Mouse (Mus musculus) embryonic facial prominence, embryonic 14.5 days (tissue): ENCODE results near the gene Phf23. TPM values are rescaled to one million over a fixed set of nuclear protein-coding genes. Genes with fewer than 3 reads are reported as not detected.

Source experiments
- ATAC-seq: fragments of 200-750 bp; cut with Nextera tagmentation; 2 replicates; pipeline ENCODE4 v1.8.0; 2017; ENCODE audit warnings: low read depth, moderate number of reproducible peaks, moderate TSS enrichment
- DNase-seq: peaks from one replicate; pipeline ENCODE4 v3.0.0-alpha.2; 2015; ENCODE audit warnings: low spot score
- H3K27ac ChIP-seq: fragments of 300-500 bp; sonication (generic); replicated peaks from 2 replicates; pipeline ENCODE4 v1.5.1; 2014; ENCODE audit warnings: low read depth, mild to moderate bottlenecking, low read length, moderate library complexity
- H3K27me3 ChIP-seq: fragments of 300-500 bp; sonication (generic); replicated peaks from 2 replicates; pipeline ENCODE4 v1.6.1; 2014; ENCODE audit warnings: low read length; ENCODE audit not compliant: control insufficient read depth, insufficient read depth
- H3K36me3 ChIP-seq: fragments of 300-500 bp; sonication (generic); 2 replicates; pipeline ENCODE4 v1.6.1; 2014; ENCODE audit warnings: low read length, mixed read lengths; ENCODE audit not compliant: control insufficient read depth, insufficient read depth
- H3K4me1 ChIP-seq: fragments of 300-500 bp; sonication (generic); 2 replicates; pipeline ENCODE4 v1.6.1; 2014; ENCODE audit warnings: antibody characterized with exemption, low read length; ENCODE audit not compliant: control insufficient read depth, insufficient read depth
- H3K4me2 ChIP-seq: fragments of 300-500 bp; sonication (generic); 2 replicates; pipeline ENCODE4 v1.6.1; 2014; ENCODE audit warnings: low read depth, mild to moderate bottlenecking, low read length, moderate library complexity, mixed read lengths
- H3K4me3 ChIP-seq: fragments of 300-500 bp; sonication (generic); 2 replicates; pipeline ENCODE4 v1.5.1; 2014; ENCODE audit warnings: low read depth, mild to moderate bottlenecking, low read length
- H3K9ac ChIP-seq: fragments of 300-500 bp; sonication (generic); 2 replicates; pipeline ENCODE4 v1.6.1; 2014; ENCODE audit warnings: low read depth, mild to moderate bottlenecking, low read length, moderate library complexity, mixed read lengths
- H3K9me3 ChIP-seq: fragments of 300-500 bp; sonication (generic); 2 replicates; pipeline ENCODE4 v1.6.1; 2016; ENCODE audit warnings: low read length; ENCODE audit not compliant: control insufficient read depth
- WGBS: fragments of 180-500 bp; shearing (Covaris S2); extraction: QIAGEN DNeasy Blood & Tissue Kit; methylation state at CpG from one replicate; pipeline ENCODE4 v1.1.7; 2014; 5-methylcytosine and 5-hydroxymethylcytosine counted together
- polyA plus RNA-seq: library from polyadenylated mRNA; unstranded; fragments of >200 nt; fragmentation: Nextera tagmentation; extraction: Ambion mirVana; gene quantifications from 2 replicates; pipeline ENCODE4 v1.2.1, GENCODE M21; 2014

Phf23 gene
- polyA plus RNA-seq, 1 experiment from 2014 or later = 49.3 TPM

- ATAC-seq = no peak
- H3K4me3 ChIP-seq = peak overlapping the region; percentile 69
- H3K9ac ChIP-seq = peak overlapping the region; percentile 85
- H3K9me3 ChIP-seq = no peaks in the 10 kb centered on the region
- H3K27me3 ChIP-seq = no peaks in the 10 kb centered on the region
- WGBS = 10% methylated on average over 1 of the region's 2 CpGs
- H3K36me3 ChIP-seq = no peaks in the 10 kb centered on the region
- H3K4me1 ChIP-seq = peaks cover 40% of the 10 kb centered on the region
- DNase-seq = no peak
- peak overlapping the region; percentile 85 for H3K4me2 ChIP-seq
- H3K27ac ChIP-seq = peak overlapping the region; percentile 94
Observed at GRCm38 (mm10) chr11:70019495-70020021, 24.0 kb downstream of the Phf23 start.

DNA sequence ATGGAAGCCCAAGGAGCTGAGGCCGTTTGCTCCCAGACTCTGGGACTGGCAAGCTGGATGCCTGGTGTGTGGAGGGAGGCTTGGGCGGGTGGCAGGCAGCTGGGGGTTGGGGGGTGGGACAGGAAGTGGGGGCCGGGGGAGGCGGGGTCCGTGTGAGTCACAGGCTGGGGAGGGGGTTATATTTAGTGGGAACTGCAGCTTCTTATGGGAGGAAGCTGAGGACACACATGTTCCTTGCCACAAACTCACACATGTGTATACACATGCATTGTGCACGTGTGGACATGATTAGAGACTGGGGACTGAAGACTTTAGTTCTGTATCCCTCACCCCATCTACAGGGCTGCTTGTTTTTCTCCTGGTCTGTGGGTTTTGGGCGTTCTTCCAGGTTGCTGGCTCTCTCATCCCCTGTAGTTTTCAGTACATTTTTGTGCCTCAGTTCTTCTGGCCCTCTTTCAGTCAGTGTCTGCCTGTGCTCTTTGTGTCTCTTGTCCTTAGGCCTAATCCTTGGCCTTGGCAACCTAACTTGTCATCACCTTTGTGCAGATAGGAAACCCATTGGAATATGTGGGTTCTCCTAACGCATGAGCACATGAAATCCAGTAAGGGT is 24.6 kb downstream of the Phf23 start:
- Histone ChIP-seq H3K9ac (peak overlapping the region; percentile 85; the same call in 1 of the 2 replicates), H3K36me3 (no peaks in the 10 kb centered on the region), H3K27ac (peak overlapping the region; percentile 94), H3K4me1 (peaks cover 38% of the 10 kb centered on the region), H3K27me3 (no peaks in the 10 kb centered on the region), H3K4me2 (peak overlapping the region; percentile 85), H3K4me3 (peak overlapping the region; percentile 69), H3K9me3 (no peaks in the 10 kb centered on the region)
- DNase-seq = peak; percentile 64
- 15% methylated on average over 7 of the region's 8 CpGs for WGBS
- no peak for ATAC-seq

GRCm38 (mm10) chr11:70020731-70021263 is 25.2 kb downstream of the Phf23 start:
- Histone ChIP-seq H3K36me3 (no peaks in the 10 kb centered on the region), H3K9me3 (no peaks in the 10 kb centered on the region), H3K4me2 (peak overlapping the region; percentile 85), H3K4me3 (peak overlapping the region; percentile 69), H3K4me1 (peaks cover 39% of the 10 kb centered on the region), H3K27me3 (no peaks in the 10 kb centered on the region), H3K9ac (peak overlapping the region; percentile 41), H3K27ac (peak overlapping the region; percentile 94)
- peak; percentile 87 for ATAC-seq
- under 1% methylated on average over 8 of the region's 8 CpGs for WGBS
- peak; percentile 93 for DNase-seq

- 2% methylated on average over 40 of the region's 40 CpGs for WGBS
Observed at GRCm38 (mm10) chr11:70021264-70022132, 25.9 kb downstream of the Phf23 start.

GRCm38 (mm10) chr11:70023481-70024150 is 28.0 kb downstream of the Phf23 start:
- ATAC-seq = no peak
- H3K9ac ChIP-seq = peak overlapping the region; percentile 57
- H3K27me3 ChIP-seq = no peaks in the 10 kb centered on the region
- peaks cover 55% of the 10 kb centered on the region for H3K4me1 ChIP-seq
- peak; percentile 52 for DNase-seq
- H3K36me3 ChIP-seq = no peaks in the 10 kb centered on the region
- 5% methylated on average over 21 of the region's 29 CpGs for WGBS
- no peaks in the 10 kb centered on the region for H3K9me3 ChIP-seq
- peak overlapping the region; percentile 28 for H3K4me3 ChIP-seq
- no peak overlapping the region; the same call in 1 of the 2 replicates for H3K27ac ChIP-seq
- peak overlapping the region; percentile 60 for H3K4me2 ChIP-seq

More at GRCm38 (mm10) chr11:70021264-70022132, 25.9 kb downstream of the Phf23 start:
- no peaks in the 10 kb centered on the region for H3K9me3 ChIP-seq
- H3K4me1 ChIP-seq = peaks cover 46% of the 10 kb centered on the region
- H3K36me3 ChIP-seq = no peaks in the 10 kb centered on the region
- H3K9ac ChIP-seq = peak overlapping the region; percentile 41
- DNase-seq = peak; percentile 99
- peak overlapping the region; percentile 94; the same call in 1 of the 2 replicates for H3K27ac ChIP-seq
- H3K27me3 ChIP-seq = no peaks in the 10 kb centered on the region
- H3K4me2 ChIP-seq = peak overlapping the region; percentile 85
- ATAC-seq = peak; percentile 61
- peak overlapping the region; percentile 69 for H3K4me3 ChIP-seq

GRCm38 (mm10) chr11:70024151-70024514 is 28.6 kb downstream of the Phf23 start:
- H3K4me2 ChIP-seq = peak overlapping the region; percentile 60
- DNase-seq (no peak), ATAC-seq (no peak)
- H3K27ac ChIP-seq = no peak overlapping the region; the same call in 1 of the 2 replicates
- no peaks in the 10 kb centered on the region for H3K27me3 ChIP-seq
- peaks cover 60% of the 10 kb centered on the region for H3K4me1 ChIP-seq
- H3K9me3 ChIP-seq = no peaks in the 10 kb centered on the region
- peak overlapping the region; percentile 57 for H3K9ac ChIP-seq
- H3K36me3 ChIP-seq = no peaks in the 10 kb centered on the region
- 9% methylated on average over 6 of the region's 6 CpGs for WGBS
- peak overlapping the region; percentile 28 for H3K4me3 ChIP-seq

GRCm38 (mm10) chr11:70026689-70027088 is 31.1 kb downstream of the Phf23 start:
- peak overlapping the region; percentile 95 for H3K27ac ChIP-seq
- DNase-seq (peak; percentile 82), ATAC-seq (peak; percentile 50)
- H3K36me3 ChIP-seq = peaks cover 15% of the 10 kb centered on the region
- H3K27me3 ChIP-seq = no peaks in the 10 kb centered on the region
- 5% methylated on average over 15 of the region's 19 CpGs for WGBS
- H3K4me3 ChIP-seq = peak overlapping the region; percentile 20
- peak overlapping the region; percentile 42 for H3K9ac ChIP-seq
- H3K4me1 ChIP-seq = peaks cover 59% of the 10 kb centered on the region
- no peaks in the 10 kb centered on the region for H3K9me3 ChIP-seq
- H3K4me2 ChIP-seq = peak overlapping the region; percentile 51

DNA sequence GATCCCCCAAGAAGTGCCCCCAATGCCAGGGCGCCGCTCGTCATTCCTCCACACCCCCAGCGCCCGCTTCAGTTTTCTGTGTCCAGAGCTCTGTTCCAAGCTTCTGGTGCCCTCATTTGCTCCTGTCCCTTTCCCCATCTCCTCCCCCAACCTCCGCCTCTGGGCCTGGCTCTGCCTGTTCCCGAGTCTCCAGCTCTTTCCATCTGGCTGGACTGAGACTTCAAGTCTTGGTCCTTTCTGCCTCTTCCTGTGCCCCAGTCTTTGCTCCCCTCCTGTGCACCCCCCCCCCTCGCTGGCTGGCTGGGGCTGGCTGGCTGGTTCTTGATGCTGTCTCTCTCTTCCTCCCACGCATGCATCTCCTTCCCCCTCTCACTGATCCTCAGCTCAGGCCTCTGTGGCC is 31.8 kb downstream of the Phf23 start:
- Histone ChIP-seq H3K36me3 (peaks cover 22% of the 10 kb centered on the region), H3K4me3 (peak overlapping the region; percentile 20; the same call in 1 of the 2 replicates), H3K4me1 (peaks cover 59% of the 10 kb centered on the region), H3K27me3 (no peaks in the 10 kb centered on the region), H3K9ac (peak overlapping the region; percentile 42), H3K4me2 (peak overlapping the region; percentile 51), H3K27ac (peak overlapping the region; percentile 95), H3K9me3 (no peaks in the 10 kb centered on the region)
- 40% methylated on average over 6 of the region's 9 CpGs for WGBS
- no peak for DNase-seq
- no peak for ATAC-seq
